Mouse (Mus musculus) frontal cortex, postnatal 10 days (tissue): ENCODE results near the gene Ski.
"Not testable (repeated sequence)": the region's sequence is repeated elsewhere in the genome, so short reads cannot be mapped to it uniquely, and the experiment has no call there.

ENCODE experiments used
- DNase-seq, 2 experiments: peaks; one replicate each; pipeline ENCODE4 v3.0.0; 2022; ENCODE audit warnings: low spot score in 2 of 2, mixed read lengths in 1 of 2

Gene Ski

DNA sequence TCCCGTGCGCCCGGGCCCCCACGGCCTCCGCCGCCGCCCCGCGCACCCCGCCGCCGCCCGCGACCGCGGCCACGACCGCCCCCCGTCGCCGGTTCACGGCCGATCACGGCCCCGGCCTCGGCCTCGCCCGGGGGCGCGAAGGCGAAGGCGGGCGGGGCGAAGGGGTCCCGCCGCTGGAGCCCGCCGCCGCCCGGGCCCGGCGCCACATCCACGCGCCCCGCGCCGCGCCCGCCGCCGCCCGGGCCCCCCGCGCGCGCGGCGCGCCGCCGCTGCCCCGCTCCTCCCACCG lies at the start of gene Ski:
Gene Ski, minus strand, starts transcription at position 41 of the 289 bp plus-strand sequence.
- no peak for DNase-seq

DNA sequence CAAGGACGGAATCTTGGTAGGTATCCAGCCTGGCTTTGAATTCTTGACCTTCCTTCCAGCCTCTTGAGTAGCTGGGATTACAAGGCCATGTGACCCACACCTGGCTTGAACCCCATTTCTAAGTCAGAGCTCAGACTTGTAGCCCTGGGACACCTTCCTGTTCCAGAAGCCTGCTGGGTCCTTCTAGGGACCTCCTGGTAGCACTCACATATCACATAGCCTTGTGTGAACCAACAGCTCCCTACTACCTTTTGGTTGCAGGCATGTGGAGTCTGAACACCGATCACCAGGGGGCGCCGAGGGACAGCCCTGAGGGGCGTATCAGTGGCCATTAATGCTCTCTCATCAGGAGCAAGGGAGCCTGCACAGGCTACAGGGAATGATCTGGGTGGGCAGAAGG lies 46.0 kb upstream of the Ski start:
- peak in 1 of 2 experiments; percentile 64 for DNase-seq

GRCm38 (mm10) chr4:155267639-155268175 lies 45.3 kb upstream of the Ski start:
- DNase-seq = no peak

DNA sequence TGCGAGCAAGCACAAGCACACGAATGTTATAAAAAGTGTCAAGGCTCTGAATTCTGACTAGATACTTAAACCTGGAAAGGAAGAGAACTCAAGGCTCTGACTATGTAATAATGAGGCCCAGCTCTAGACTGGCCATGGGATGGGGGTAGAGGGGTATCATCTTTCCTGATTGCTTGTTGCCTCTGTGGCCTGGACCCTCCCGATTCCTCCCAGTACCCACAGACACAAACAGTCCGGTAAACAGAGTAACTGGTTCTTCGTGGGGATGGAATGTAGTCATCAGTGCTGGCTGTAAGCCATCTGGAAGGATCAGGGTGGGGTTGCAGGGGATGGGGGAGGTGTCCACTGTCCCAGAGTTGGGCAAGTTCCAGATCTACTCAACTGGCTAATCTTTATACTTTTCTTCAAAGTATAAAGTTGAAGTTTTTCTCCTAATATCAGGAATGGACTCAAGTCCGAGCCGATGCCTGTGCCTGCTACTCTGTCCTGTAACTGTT lies 44.7 kb upstream of the Ski start:
- no peak for DNase-seq

GRCm38 (mm10) chr4:155264521-155265321 lies 42.3 kb upstream of the Ski start:
- no peak for DNase-seq

DNA sequence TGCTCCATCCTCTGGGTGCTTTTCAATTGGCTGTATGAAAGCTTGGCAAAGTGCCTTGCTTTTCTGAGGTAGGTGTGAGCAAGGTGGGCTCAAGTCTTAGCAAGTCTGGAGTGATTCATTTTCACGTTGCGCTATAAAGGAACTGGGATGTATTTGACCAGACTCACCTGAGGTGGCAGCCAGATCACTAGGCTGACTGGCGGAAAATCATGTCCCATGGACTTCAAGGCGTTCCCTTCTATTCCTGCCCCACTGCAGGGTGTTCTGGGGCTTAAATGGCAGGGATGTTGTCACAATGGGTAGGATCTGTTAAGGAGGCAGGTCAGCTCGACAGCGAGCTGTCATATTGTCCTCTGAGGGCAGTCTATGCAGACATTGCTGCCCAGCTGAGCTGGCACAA lies 29.9 kb upstream of the Ski start:
- no peak for DNase-seq

GRCm38 (mm10) chr4:155251147-155251546 lies 28.8 kb upstream of the Ski start:
- DNase-seq = no peak

DNA sequence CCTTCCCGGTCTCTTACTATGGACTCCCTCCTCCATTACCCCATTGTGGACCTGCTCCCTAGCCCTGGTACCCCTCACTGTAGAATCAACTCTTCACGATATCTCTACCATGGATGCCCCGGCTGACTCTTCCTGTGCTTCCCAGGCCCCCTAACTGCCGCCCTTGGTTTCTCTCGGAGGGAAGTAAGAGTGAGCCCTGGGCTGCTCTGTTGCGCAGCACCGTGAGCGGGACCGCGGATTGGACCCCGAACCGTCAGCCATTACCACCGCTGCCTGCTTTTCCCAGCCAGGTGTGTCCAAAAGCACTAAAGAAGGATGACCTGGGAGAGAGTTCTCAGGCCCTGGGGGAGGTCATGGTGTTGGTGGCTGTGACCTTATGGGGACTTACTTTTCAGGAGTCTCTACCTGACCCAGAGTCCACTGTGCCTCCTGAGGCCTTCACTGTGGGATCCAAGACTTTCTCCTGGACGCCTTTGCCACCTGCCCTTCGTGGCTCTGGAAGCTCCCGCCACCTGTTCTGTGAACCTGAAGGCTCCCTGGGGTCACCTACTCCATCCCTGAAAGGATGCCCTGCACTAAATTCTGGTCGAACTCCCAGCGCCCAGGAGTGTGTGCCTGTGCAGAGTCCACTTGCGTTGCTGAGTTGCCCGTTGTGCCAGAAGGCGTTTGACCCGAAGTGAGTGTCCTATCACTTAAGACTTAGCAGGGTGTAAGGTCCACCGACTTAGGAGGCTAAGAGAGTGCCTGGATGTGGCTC lies 28.1 kb upstream of the Ski start:
- DNase-seq = peak in 1 of 2 experiments; percentile 40

- peak; percentile 79 to 85 for DNase-seq
These were observed 27.4 kb upstream of the Ski start, which contains the start of gene Faap20 for GRCm38 (mm10) chr4:155249648-155250351. TSS of gene Faap20 (plus strand) at chr4:155249802.

DNA sequence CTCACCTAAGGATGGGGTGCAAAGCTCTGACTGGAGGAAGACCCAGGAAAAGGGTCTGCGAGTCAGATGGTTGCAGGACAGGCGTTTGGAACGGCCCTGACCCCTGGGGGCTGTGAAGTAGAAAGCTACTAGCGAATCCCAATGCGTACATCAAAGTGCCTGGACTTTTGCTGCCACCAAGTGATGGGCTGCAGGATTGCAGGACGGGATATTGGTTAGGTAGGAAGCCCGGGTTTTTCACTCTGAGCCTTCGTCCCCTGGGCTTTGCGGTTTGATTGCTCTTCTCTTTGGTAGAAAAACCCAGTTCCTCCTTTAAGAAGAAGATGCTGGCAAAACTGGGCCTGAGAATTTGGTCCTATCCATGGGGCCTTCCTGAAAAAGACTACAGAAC lies 26.9 kb upstream of the Ski start:
- DNase-seq = peak; percentile 86 to 93

DNA sequence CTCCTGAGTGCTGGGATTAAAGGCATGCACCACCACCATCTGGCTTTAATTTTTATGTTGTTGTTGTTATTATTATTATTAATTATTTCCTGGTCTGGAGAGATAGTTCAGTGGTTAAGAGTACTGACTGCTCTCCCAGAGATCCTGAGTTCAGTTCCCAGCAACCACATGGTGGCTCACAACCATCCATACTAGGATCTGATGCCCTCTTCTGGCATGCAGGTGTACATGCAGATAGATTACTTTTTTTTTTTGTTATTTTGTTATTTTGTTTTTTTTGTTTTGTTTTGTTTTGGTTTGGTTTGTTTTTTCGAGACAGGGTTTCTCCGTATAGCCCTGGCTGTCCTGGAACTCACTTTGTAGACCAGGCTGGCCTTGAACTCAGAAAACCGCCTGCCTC lies 25.7 kb upstream of the Ski start:
- DNase-seq = not testable (repeated sequence)

- DNase-seq = peak; percentile 70 to 72
These were observed 24.3 kb upstream of the Ski start for GRCm38 (mm10) chr4:155246691-155247105.

DNA sequence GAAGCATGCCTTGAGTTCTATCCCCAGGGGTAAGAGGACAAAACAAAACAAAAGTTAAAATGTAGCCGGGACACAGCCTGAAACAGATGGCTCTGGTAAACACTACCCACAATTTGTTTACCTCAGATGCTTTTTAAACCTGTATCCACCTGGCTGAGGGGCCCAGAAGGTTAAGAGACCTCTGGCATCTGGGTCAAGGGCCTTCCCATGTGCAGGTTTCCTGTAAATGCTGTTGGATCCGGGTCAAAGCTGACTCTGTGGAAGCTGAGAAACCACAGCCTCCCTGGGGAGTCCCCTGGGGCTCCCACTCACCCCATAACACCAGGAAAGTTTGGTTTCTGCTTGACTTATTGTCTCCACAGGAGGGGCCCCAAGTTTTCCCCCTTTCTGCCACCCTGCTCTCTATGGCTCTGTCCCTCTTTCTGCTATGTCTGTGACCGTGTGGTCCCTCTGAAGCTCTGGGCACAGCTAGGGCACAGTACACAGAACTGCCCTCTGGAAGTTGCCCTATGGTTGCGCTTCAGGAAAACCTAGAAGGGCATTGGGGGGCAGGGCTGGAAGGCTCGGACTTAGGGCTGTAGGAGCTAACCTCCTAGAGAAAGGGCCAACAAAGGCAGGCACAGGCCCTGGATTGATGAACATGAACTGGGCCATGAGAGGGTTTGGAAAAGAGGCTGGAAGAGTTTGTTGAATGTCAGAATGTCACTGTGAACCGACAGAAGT lies 23.5 kb upstream of the Ski start:
- no peak for DNase-seq

GRCm38 (mm10) chr4:155243233-155243632 lies 20.8 kb upstream of the Ski start:
- no peak for DNase-seq

- no peak for DNase-seq
These were observed 19.9 kb upstream of the Ski start for GRCm38 (mm10) chr4:155242292-155242691.

GRCm38 (mm10) chr4:155241789-155242188 lies 19.4 kb upstream of the Ski start:
- no peak for DNase-seq

DNA sequence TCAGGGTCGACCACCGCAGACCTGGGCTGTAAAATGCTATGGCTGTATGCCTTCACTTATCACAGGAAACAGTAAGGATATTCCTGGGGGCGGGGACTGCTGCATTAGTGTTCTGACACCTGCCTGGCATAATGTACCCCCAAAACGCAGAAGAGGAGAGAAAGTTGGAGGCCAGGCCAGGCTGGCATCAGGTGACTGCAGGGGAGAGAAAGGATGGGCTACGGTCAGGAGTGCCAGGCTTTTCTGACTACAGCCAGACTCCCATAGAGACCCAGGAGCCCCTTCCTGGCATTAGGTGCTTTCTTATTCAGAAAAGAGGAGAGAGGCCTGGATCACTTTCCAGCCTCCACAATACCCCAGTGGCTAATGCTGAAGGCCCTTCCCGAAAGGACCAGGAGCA lies 17.1 kb upstream of the Ski start:
- DNase-seq = no peak

DNA sequence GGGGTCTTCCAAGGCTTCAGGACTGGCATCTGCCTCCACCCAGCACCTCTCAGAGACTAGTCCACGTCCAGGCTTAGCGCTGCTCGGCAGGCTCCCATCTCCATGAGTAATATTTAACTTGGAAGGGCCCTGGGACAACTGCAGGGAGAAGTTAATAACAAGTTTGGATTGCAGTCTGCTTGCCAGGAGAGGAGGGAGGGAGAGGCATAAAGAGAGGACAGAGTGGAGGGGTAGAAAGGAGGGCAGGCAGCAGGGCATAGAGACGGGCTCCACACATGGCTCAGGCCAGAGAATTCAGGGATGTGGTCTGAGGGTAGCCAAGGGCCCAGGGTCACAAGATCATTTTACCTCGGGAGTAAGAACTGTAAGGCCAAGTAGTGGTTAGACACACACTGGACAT lies 15.9 kb upstream of the Ski start:
- no peak for DNase-seq

DNA sequence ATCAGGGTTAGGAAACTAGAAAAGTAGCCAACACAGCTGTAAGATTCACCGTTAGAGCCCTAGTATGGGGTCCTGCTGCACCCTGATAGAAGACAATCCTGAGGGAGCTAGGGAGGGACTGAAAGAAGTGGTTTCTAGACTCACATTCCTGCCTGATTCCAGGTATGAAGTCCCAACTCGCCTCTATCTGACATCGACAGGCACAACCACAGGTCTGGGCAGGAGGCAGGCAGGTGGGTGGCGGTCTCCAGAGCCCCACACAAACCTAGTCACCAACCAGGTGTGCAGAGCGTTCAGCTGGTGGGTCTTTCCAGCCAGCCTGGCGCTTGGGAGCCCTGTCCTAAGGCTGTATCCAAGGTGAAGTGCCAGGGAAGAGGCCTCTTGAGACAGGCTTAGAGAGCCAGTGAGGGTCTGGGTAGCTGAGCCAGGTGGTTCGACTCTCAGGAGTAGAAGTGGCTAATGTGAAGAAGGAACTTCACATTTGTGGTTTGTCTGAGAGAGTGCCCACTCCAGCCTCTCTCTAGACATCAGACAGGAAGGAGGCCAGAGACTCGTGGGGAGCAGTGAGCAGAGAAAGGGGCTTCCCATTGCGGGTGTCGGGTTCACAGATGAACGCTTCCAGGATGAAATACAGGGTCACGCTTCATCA lies 14.5 kb upstream of the Ski start:
- DNase-seq = no peak

- DNase-seq = peak; percentile 88 to 90
These were observed 13.1 kb upstream of the Ski start for GRCm38 (mm10) chr4:155235311-155236119.
